Mouse (Mus musculus) liver, embryonic 14.5 days (tissue): Measurements from ENCODE around the gene Crebl2. TPM values are rescaled to one million over a fixed set of nuclear protein-coding genes. Genes with fewer than 3 reads are reported as not detected.

Experiments
- ATAC-seq: fragments of 200-750 bp; cut with Nextera tagmentation; 2 replicates; pipeline ENCODE4 v1.8.0; 2017; ENCODE audit warnings: moderate number of reproducible peaks, mild to moderate bottlenecking, moderate library complexity; ENCODE audit not compliant: insufficient read depth
- DNase-seq, 3 experiments: peaks; one replicate each; pipeline ENCODE4 v3.0.0-alpha.2; 2012 to 2013; ENCODE audit warnings: low read depth in 3 of 3, low spot score in 3 of 3
- H3K27ac ChIP-seq: fragments of 300-500 bp; sonication (generic); 2 replicates; pipeline ENCODE4 v1.5.1; 2014; ENCODE audit warnings: moderate library complexity, mild to moderate bottlenecking, control low read depth, inconsistent platforms
- H3K27me3 ChIP-seq: fragments of 300-500 bp; sonication (generic); 2 replicates; pipeline ENCODE4 v1.6.1; 2014; ENCODE audit warnings: mild to moderate bottlenecking, low read length, moderate library complexity; ENCODE audit not compliant: control insufficient read depth, insufficient read depth
- H3K36me3 ChIP-seq: fragments of 300-500 bp; sonication (generic); replicated peaks from 2 replicates; pipeline ENCODE4 v1.6.1; 2014; ENCODE audit warnings: low read depth; ENCODE audit not compliant: control insufficient read depth, insufficient read depth
- H3K4me1 ChIP-seq, 2 experiments: fragments of 200-500 bp in 1 of 2; fragments of 300-500 bp in 1 of 2; sonication (generic) in 1 of 2; replicated peaks; 2 replicates each; pipeline ENCODE4 v1.6.1; 2012 to 2014; ENCODE audit warnings: antibody characterized with exemption in 1 of 2, inconsistent platforms in 1 of 2, low read length in 1 of 2; ENCODE audit not compliant: control insufficient read depth in 2 of 2, insufficient read depth in 2 of 2
- H3K4me2 ChIP-seq: fragments of 300-500 bp; sonication (generic); 2 replicates; pipeline ENCODE4 v1.6.1; 2014; ENCODE audit warnings: low read depth, mild to moderate bottlenecking, control low read depth, moderate library complexity
- H3K4me3 ChIP-seq, 2 experiments: fragments of 200-500 bp in 1 of 2; fragments of 300-500 bp in 1 of 2; sonication (generic) in 1 of 2; 2 replicates each; pipeline ENCODE4 v1.5.1; 2012 to 2014; ENCODE audit warnings: low read depth in 2 of 2, low read length in 2 of 2, mild to moderate bottlenecking in 2 of 2, control low read depth in 1 of 2, inconsistent platforms in 1 of 2, moderate library complexity in 1 of 2; ENCODE audit not compliant: insufficient read depth in 1 of 2
- H3K9ac ChIP-seq: fragments of 300-500 bp; sonication (generic); replicated peaks from 2 replicates; pipeline ENCODE4 v1.6.1; 2014; ENCODE audit warnings: mild to moderate bottlenecking, control low read depth, moderate library complexity
- H3K9me3 ChIP-seq: fragments of 300-500 bp; sonication (generic); 2 replicates; pipeline ENCODE4 v1.6.1; 2016; ENCODE audit warnings: low read length, mixed read lengths; ENCODE audit not compliant: control insufficient read depth
- CTCF ChIP-seq: IDR thresholded peaks from 2 replicates; pipeline ENCODE4 v1.5.1; 2016; ENCODE audit warnings: antibody characterized with exemption, low read depth, control low read depth
- EP300 ChIP-seq: IDR thresholded peaks from 2 replicates; pipeline ENCODE4 v1.6.1; 2016; ENCODE audit warnings: antibody characterized with exemption, low read depth
- WGBS: fragments of 180-500 bp; shearing (Covaris S2); extraction: QIAGEN DNeasy Blood & Tissue Kit; methylation state at CpG from one replicate; pipeline ENCODE4 v1.1.7; 2014; ENCODE audit not compliant: insufficient replicate concordance; 5-methylcytosine and 5-hydroxymethylcytosine counted together
- polyA plus RNA-seq, 2 experiments: library from polyadenylated mRNA; depleted of rRNA in 1 of 2; stranded (reverse) in 1 of 2; unstranded in 1 of 2; fragments of >200 nt; fragmentation: Nextera tagmentation in 1 of 2; extraction: Ambion mirVana in 1 of 2; gene quantifications; 2 replicates each; pipeline versions ENCODE4 v1.2.1 to v1.2.3; 2012 to 2014

Crebl2 gene
- polyA plus RNA-seq, 2 experiments: 1.6 to 2.9 TPM

DNA sequence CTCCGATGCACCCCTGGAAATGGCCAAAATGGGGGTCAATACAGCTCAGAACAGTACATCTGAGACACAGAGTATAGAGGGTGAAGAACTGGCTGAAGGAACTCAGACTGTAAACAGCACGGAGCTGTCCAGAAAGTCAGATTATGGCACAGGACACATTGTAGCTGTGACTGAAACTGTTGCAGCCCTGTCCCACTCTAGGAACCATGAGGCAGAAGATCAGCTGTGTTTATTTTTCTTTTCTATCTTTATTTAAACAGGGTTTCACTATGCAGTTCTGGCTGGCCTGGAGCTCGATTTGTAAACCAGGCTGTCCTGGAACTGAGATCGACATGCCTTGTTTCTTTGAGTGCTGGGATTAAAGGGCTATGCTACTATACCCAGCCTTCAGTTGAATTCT, 30.3 kb downstream of the Crebl2 start:
- no peaks in the 10 kb centered on the region for H3K9me3 ChIP-seq
- no peak for DNase-seq
- peaks cover 0 to 3% of the 10 kb centered on the region in 2 experiments; a peak in 2 of 4 replicates for H3K4me1 ChIP-seq
- no peaks in the 10 kb centered on the region for H3K36me3 ChIP-seq
- 55% methylated on average over 4 of the region's 4 CpGs for WGBS
- ATAC-seq: no peak
- TF ChIP-seq EP300 (no peak), CTCF (no peak)
- H3K4me2 ChIP-seq: no peak overlapping the region
- H3K27me3 ChIP-seq: no peaks in the 10 kb centered on the region
- no peak overlapping the region for H3K9ac ChIP-seq
- H3K27ac ChIP-seq: no peak overlapping the region
- H3K4me3 ChIP-seq: no peak overlapping the region

DNA sequence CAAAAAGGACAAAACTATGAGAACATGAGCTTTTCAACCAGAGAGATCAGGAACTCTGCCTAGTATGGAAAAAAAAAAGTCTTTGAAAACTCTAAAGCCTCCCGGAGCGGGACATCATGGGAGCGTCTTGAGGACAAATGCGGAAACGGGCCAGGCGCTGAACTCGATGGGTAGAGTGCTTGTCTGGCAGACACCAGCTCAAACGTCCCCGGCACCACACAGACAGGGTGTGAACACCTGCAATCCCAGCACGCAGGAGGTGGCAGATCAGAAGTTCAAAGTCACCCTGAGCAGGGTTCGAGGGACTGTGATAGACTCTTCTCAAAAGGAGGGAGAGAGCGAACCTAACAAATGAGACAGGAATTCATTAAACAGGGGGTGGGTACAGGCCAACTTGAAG, 31.4 kb downstream of the Crebl2 start:
- peaks cover 0 to 3% of the 10 kb centered on the region in 2 experiments; a peak in 2 of 4 replicates for H3K4me1 ChIP-seq
- H3K36me3 ChIP-seq: no peaks in the 10 kb centered on the region
- H3K9me3 ChIP-seq: no peaks in the 10 kb centered on the region
- TF ChIP-seq EP300 (no peak), CTCF (no peak)
- DNase-seq (no peak), ATAC-seq (no peak)
- 85% methylated on average over 12 of the region's 12 CpGs for WGBS
- H3K9ac ChIP-seq: no peak overlapping the region
- H3K27me3 ChIP-seq: no peaks in the 10 kb centered on the region
- H3K4me3 ChIP-seq: no peak overlapping the region
- H3K27ac ChIP-seq: no peak overlapping the region
- no peak overlapping the region for H3K4me2 ChIP-seq

DNA sequence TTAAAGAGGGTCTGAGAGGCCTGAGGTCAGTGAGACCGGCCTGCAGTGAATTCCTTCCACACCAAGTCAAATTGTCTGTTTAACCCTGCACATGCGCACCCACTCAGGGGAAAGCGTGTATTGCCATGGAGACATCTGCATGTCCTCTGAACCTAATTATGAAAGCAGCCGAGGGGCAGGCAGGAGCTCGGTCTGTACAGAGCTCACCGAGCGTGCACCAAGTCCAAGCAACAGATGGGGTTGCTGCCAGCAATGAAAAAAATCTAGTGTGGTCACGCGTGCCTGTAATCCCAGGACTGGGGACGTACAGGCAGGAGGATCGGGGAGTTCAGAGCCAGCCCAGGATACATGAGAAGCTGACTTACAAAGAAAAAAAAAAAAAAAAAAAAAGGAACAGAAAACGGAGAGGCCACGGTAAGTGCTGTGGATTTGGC, 32.7 kb downstream of the Crebl2 start:
- no peak for DNase-seq
- no peak overlapping the region for H3K27ac ChIP-seq
- WGBS: 68% methylated on average over 13 of the region's 13 CpGs
- no peak for ATAC-seq
- TF ChIP-seq CTCF: no peak
- no peak for TF ChIP-seq EP300
- no peak overlapping the region for H3K4me3 ChIP-seq
- no peaks in the 10 kb centered on the region for H3K36me3 ChIP-seq
- peaks cover 0 to 3% of the 10 kb centered on the region in 2 experiments; a peak in 2 of 4 replicates for H3K4me1 ChIP-seq
- no peaks in the 10 kb centered on the region for H3K27me3 ChIP-seq
- peak overlapping the region; percentile 31 for H3K4me2 ChIP-seq
- H3K9me3 ChIP-seq: no peaks in the 10 kb centered on the region
- no peak overlapping the region for H3K9ac ChIP-seq

DNA sequence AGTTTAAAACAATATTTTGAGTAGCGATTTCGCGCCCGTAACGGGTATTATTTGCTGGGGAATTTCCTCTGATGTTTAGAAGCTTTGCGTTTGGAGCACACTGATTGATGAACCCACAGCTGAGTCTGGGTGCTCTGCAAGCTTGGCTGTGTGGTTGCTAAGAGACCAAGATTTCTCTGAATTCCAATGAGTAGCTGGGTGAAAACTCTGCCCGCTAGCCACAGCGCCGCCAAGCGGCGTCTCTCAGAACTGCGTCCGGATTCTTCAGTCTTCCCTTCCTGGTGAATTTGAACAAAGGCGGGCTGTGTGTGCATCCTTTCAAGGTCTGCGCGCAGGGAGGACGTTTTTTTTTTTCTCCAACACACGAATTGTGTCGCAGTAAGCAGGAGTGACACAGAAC, 33.2 kb downstream of the Crebl2 start:
- peak overlapping the region; percentile 31 for H3K4me2 ChIP-seq
- H3K9me3 ChIP-seq: no peaks in the 10 kb centered on the region
- peaks cover 0 to 3% of the 10 kb centered on the region in 2 experiments; a peak in 2 of 4 replicates for H3K4me1 ChIP-seq
- H3K4me3 ChIP-seq: no peak overlapping the region
- peak; percentile 39 to 61 (median 51) for DNase-seq
- no peaks in the 10 kb centered on the region for H3K27me3 ChIP-seq
- 6% methylated on average over 19 of the region's 19 CpGs for WGBS
- ATAC-seq: peak; percentile 44; the same call in 1 of the 2 replicates
- no peak overlapping the region for H3K9ac ChIP-seq
- H3K27ac ChIP-seq: no peak overlapping the region
- TF ChIP-seq CTCF (peak; percentile 95), EP300 (no peak)
- H3K36me3 ChIP-seq: no peaks in the 10 kb centered on the region

DNA sequence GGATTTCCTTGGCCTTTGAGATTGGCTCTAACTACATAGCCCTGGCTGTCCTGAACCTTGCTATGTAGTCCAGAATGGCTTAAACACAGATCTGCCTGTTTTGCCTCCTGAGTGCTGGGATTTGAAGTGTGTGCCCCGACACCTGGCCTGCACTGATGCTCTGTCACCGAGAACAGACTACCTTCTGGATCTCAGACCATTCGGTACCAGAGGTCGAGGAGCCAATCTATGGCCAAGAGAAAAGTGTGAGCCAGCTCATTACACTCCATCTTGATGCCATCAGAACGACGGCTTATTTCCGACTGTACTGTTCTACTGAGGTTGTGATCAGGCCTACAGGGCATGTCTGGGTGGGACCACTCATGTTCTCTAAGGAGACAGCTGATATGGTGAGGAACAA, 36.2 kb downstream of the Crebl2 start:
- H3K4me3 ChIP-seq: no peak overlapping the region
- H3K4me2 ChIP-seq: no peak overlapping the region
- TF ChIP-seq EP300 (no peak), CTCF (no peak)
- H3K27me3 ChIP-seq: no peaks in the 10 kb centered on the region
- H3K9me3 ChIP-seq: no peaks in the 10 kb centered on the region
- no peak overlapping the region for H3K9ac ChIP-seq
- DNase-seq (no peak), ATAC-seq (no peak)
- H3K27ac ChIP-seq: no peak overlapping the region
- H3K4me1 ChIP-seq: peaks cover 10 to 16% of the 10 kb centered on the region in 2 experiments
- H3K36me3 ChIP-seq: no peaks in the 10 kb centered on the region
- 82% methylated on average over 7 of the region's 7 CpGs for WGBS
